Mouse (Mus musculus): ENCODE measurements around the gene Nxpe4. TPM values are rescaled to one million over a fixed set of nuclear protein-coding genes. Genes with fewer than 3 reads are reported as not detected.

Gene Nxpe4
- polyA plus RNA-seq, 1 experiment: 0.22 TPM

- TF ChIP-seq GATA1 (IDR thresholded peaks at IDR 0.05; ENCODE audit: low read length) (peak; percentile 89), TAL1 (IDR thresholded peaks at IDR 0.05; ENCODE audit: low read length) (peak; percentile 93)
Measured at GRCm38 (mm10) chr9:48361815-48362631, 200.2 kb downstream of the Nxpe4 start.

GRCm38 (mm10) chr9:48362743-48363142 lies 200.9 kb downstream of the Nxpe4 start:
- H3K36me3 ChIP-seq (ENCODE audit: control insufficient read depth): peaks cover 21% of the 10 kb centered on the region
- peaks cover 89% of the 10 kb centered on the region for H3K4me1 ChIP-seq (ENCODE audit: control insufficient read depth)

More at GRCm38 (mm10) chr9:48361815-48362631, 200.2 kb downstream of the Nxpe4 start:
- peaks cover 20% of the 10 kb centered on the region for H3K36me3 ChIP-seq (ENCODE audit: control insufficient read depth)
- peaks cover 90% of the 10 kb centered on the region for H3K4me1 ChIP-seq (ENCODE audit: control insufficient read depth)
- H3K4me3 ChIP-seq (replicated peaks): peak overlapping the region; percentile 58
- H3K9me3 ChIP-seq (ENCODE audit: control insufficient read depth, low read length): no peaks in the 10 kb centered on the region
- no peaks in the 10 kb centered on the region for H3K27me3 ChIP-seq (ENCODE audit: control insufficient read depth)

DNA sequence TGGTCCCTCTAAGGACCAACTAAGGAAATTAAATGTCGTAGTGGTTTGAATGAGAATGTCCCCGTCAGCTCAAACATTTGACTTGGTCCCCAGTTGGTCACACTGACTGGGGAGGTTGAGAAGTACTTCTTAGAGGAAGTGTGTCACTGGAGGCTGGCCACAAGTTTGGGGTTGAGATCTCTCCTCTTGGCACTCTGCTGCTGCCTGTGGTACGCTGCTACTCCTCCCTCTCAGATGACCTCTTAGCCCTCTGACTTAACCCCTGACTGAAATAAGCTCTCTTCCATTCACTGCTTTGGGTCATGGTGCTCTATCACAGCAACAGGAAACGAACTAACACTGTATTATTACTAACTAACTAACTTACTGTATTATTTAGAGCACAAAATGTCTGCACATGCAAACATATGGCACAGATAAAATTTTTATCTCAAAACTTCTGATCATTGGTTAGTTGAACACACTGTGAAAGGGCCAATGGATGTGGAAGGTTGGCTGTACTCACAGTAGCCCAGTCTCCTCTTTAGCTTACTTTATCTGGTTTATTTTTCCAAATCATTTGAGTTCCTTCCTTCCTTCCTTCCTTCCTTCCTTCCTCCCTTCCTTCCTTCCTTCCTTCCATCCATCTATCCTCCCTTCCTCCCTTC lies 211.5 kb downstream of the Nxpe4 start:
- H3K36me3 ChIP-seq (ENCODE audit: control insufficient read depth): peaks cover 55% of the 10 kb centered on the region
- TF ChIP-seq TAL1 (IDR thresholded peaks at IDR 0.05; ENCODE audit: low read length) (no peak), GATA1 (IDR thresholded peaks at IDR 0.05; ENCODE audit: low read length) (no peak)

More at GRCm38 (mm10) chr9:48362743-48363142, 200.9 kb downstream of the Nxpe4 start:
- TF ChIP-seq TAL1 (IDR thresholded peaks at IDR 0.05; ENCODE audit: low read length): no peak
- no peak for TF ChIP-seq GATA1 (IDR thresholded peaks at IDR 0.05; ENCODE audit: low read length)
- Histone ChIP-seq H3K27me3 (ENCODE audit: control insufficient read depth) (no peaks in the 10 kb centered on the region), H3K4me3 (replicated peaks) (peak overlapping the region; percentile 58), H3K9me3 (ENCODE audit: control insufficient read depth, low read length) (no peaks in the 10 kb centered on the region)

GRCm38 (mm10) chr9:48374357-48374756 lies 212.5 kb downstream of the Nxpe4 start:
- H3K4me3 ChIP-seq (replicated peaks): no peak overlapping the region
- no peaks in the 10 kb centered on the region for H3K27me3 ChIP-seq (ENCODE audit: control insufficient read depth)
- H3K4me1 ChIP-seq (ENCODE audit: control insufficient read depth): peaks cover 41% of the 10 kb centered on the region
- H3K36me3 ChIP-seq (ENCODE audit: control insufficient read depth): peaks cover 52% of the 10 kb centered on the region
- no peaks in the 10 kb centered on the region for H3K9me3 ChIP-seq (ENCODE audit: control insufficient read depth, low read length)
- TF ChIP-seq GATA1 (IDR thresholded peaks at IDR 0.05; ENCODE audit: low read length) (peak; percentile 77), TAL1 (IDR thresholded peaks at IDR 0.05; ENCODE audit: low read length) (no peak)

More for the DNA sequence above, 211.5 kb downstream of the Nxpe4 start:
- H3K27me3 ChIP-seq (ENCODE audit: control insufficient read depth): no peaks in the 10 kb centered on the region
- no peak overlapping the region for H3K4me3 ChIP-seq (replicated peaks)
- H3K9me3 ChIP-seq (ENCODE audit: control insufficient read depth, low read length): no peaks in the 10 kb centered on the region
- peaks cover 47% of the 10 kb centered on the region for H3K4me1 ChIP-seq (ENCODE audit: control insufficient read depth)

DNA sequence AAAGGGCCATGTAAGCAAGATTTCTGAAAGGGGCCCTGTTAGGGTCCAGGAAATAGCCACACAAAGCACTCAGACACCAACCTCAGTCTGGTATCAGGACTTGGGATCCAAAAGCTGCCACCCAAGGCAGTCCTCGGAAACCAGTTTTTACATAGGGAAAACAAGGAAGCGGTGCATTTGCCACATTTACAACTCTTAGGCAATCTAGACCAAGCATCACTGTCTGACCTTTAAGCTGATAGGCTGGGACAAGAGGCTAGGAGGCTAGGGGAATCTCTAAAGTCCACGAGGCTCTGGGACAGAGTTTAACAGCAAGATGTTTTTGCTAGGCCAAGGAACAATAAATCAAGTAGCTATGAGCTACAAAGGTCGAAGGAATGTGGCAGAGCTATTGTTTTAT lies 226.6 kb downstream of the Nxpe4 start:
- no peaks in the 10 kb centered on the region for H3K27me3 ChIP-seq (ENCODE audit: control insufficient read depth)
- H3K9me3 ChIP-seq (ENCODE audit: control insufficient read depth, low read length): no peaks in the 10 kb centered on the region
- TF ChIP-seq GATA1 (IDR thresholded peaks at IDR 0.05; ENCODE audit: low read length): no peak
- TF ChIP-seq TAL1 (IDR thresholded peaks at IDR 0.05; ENCODE audit: low read length): no peak

DNA sequence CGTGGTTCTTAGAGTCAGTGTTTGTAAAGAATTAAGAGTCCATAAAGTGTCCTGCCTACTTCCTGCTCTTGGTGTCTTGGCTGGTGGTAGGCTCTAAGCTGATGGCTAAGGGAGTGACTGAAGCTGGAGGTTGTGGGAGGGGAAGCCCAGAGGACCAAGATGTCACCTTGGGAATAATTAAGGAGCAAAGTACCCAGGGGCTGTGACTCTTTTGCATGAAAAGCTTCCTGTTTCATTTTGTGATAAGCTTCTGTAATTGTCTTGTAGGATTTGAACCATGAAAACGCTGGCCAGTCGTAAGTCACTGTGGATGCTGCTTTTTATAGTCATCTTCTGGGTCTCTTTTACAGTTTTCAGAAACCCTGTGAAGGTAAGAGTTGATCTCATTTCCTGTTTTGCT lies 228.2 kb downstream of the Nxpe4 start:
- no peak for TF ChIP-seq GATA1 (IDR thresholded peaks at IDR 0.05; ENCODE audit: low read length)
- no peak for TF ChIP-seq TAL1 (IDR thresholded peaks at IDR 0.05; ENCODE audit: low read length)
- peaks cover 69% of the 10 kb centered on the region for H3K36me3 ChIP-seq (ENCODE audit: control insufficient read depth)
- H3K4me3 ChIP-seq (replicated peaks): no peak overlapping the region
- no peaks in the 10 kb centered on the region for H3K9me3 ChIP-seq (ENCODE audit: control insufficient read depth, low read length)
- H3K27me3 ChIP-seq (ENCODE audit: control insufficient read depth): no peaks in the 10 kb centered on the region
- no peaks in the 10 kb centered on the region for H3K4me1 ChIP-seq (ENCODE audit: control insufficient read depth)

More for the DNA sequence above, 226.6 kb downstream of the Nxpe4 start:
- no peak overlapping the region for H3K4me3 ChIP-seq (replicated peaks)
- H3K36me3 ChIP-seq (ENCODE audit: control insufficient read depth): peaks cover 64% of the 10 kb centered on the region
- no peaks in the 10 kb centered on the region for H3K4me1 ChIP-seq (ENCODE audit: control insufficient read depth)

- Histone ChIP-seq H3K4me3 (replicated peaks) (no peak overlapping the region), H3K9me3 (ENCODE audit: control insufficient read depth, low read length) (no peaks in the 10 kb centered on the region), H3K36me3 (ENCODE audit: control insufficient read depth) (peaks cover 4% of the 10 kb centered on the region), H3K27me3 (ENCODE audit: control insufficient read depth) (no peaks in the 10 kb centered on the region), H3K4me1 (ENCODE audit: control insufficient read depth) (peaks cover 16% of the 10 kb centered on the region)
- TF ChIP-seq TAL1 (IDR thresholded peaks at IDR 0.05; ENCODE audit: low read length) (no peak), GATA1 (IDR thresholded peaks at IDR 0.05; ENCODE audit: low read length) (no peak)
Measured at GRCm38 (mm10) chr9:48403590-48404209, 241.9 kb downstream of the Nxpe4 start.

DNA sequence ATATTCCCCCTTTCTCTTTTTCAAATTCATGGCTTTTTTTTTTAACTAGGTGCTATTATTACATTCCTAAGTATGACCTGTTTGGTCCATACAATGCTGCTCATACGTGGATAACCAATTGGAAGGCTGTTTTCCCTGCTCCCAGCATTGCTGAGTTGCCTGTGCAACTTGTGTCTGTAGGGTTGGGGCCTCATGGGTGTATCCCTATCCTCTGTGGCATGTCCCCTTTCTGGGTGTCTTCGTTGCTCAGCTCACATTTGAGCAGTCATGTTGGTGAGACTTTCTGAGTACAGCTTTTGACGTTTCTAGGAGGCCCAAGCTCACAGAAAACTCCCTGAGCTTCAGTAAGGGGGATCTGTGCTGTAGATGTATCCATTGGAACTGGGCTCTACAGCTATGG lies 242.9 kb downstream of the Nxpe4 start:
- TF ChIP-seq GATA1 (IDR thresholded peaks at IDR 0.05; ENCODE audit: low read length) (no peak), TAL1 (IDR thresholded peaks at IDR 0.05; ENCODE audit: low read length) (no peak)
- no peaks in the 10 kb centered on the region for H3K27me3 ChIP-seq (ENCODE audit: control insufficient read depth)
- H3K36me3 ChIP-seq (ENCODE audit: control insufficient read depth): no peaks in the 10 kb centered on the region; the same call in 1 of the 2 replicates
- H3K4me3 ChIP-seq (replicated peaks): no peak overlapping the region
- H3K9me3 ChIP-seq (ENCODE audit: control insufficient read depth, low read length): no peaks in the 10 kb centered on the region
- H3K4me1 ChIP-seq (ENCODE audit: control insufficient read depth): peaks cover 16% of the 10 kb centered on the region
